Mouse (Mus musculus) common myeloid progenitor, adult 5-6 weeks (primary cell): ENCODE measurements around the gene Efcab12. TPM values are rescaled to one million over a fixed set of nuclear protein-coding genes. Genes with fewer than 3 reads are reported as not detected.

Source experiments
- total RNA-seq: library from RNA; stranded (forward); fragments of 200-1000, 187-1606 nt; gene quantifications from 2 replicates; pipeline ENCODE4 v1.2.3, GENCODE M21; 2017

The Efcab12 gene
- total RNA-seq, 1 experiment from 2014 or later = 0.41 TPM

Other genes starting within 250 kb of the Efcab12 start
- gene Mkrn2os, start 245.8 kb downstream of the Efcab12 start, total RNA-seq = not detected in 2 replicates
- gene Mkrn2, start 236.5 kb downstream of the Efcab12 start, total RNA-seq = 19.9 and 21.8 TPM in 2 replicates
- gene Raf1, start 161.8 kb downstream of the Efcab12 start, total RNA-seq = 68.9 and 70.8 TPM in 2 replicates
- gene Tmem40, start 76.0 kb downstream of the Efcab12 start, total RNA-seq = 29.5 and 39.6 TPM in 2 replicates
- gene Cand2, start 63.9 kb downstream of the Efcab12 start, total RNA-seq = 3.4 and 3.7 TPM in 2 replicates
- 6,938 and 7,194 TPM in 2 replicates for gene Rpl32, start 29.7 kb downstream of the Efcab12 start, total RNA-seq
- gene Mbd4, start 15.0 kb upstream of the Efcab12 start, total RNA-seq = 21.2 and 23.2 TPM in 2 replicates
- gene Ift122, start 15.1 kb upstream of the Efcab12 start, total RNA-seq = 4.9 and 6.2 TPM in 2 replicates
- not detected in 2 replicates for gene Rho, start 93.3 kb upstream of the Efcab12 start, total RNA-seq
- gene H1foo, start 106.5 kb upstream of the Efcab12 start, total RNA-seq = not detected in 2 replicates
- gene Plxnd1, start 156.6 kb upstream of the Efcab12 start, total RNA-seq = 8.5 and 14.2 TPM in 2 replicates